Mouse (Mus musculus): ENCODE data around the gene Prrc2b. TPM values are rescaled to one million over a fixed set of nuclear protein-coding genes. Genes with fewer than 3 reads are reported as not detected.

Gene Prrc2b
- polyA plus RNA-seq, 1 experiment from 2014 or later, result 19.3 TPM

DNA sequence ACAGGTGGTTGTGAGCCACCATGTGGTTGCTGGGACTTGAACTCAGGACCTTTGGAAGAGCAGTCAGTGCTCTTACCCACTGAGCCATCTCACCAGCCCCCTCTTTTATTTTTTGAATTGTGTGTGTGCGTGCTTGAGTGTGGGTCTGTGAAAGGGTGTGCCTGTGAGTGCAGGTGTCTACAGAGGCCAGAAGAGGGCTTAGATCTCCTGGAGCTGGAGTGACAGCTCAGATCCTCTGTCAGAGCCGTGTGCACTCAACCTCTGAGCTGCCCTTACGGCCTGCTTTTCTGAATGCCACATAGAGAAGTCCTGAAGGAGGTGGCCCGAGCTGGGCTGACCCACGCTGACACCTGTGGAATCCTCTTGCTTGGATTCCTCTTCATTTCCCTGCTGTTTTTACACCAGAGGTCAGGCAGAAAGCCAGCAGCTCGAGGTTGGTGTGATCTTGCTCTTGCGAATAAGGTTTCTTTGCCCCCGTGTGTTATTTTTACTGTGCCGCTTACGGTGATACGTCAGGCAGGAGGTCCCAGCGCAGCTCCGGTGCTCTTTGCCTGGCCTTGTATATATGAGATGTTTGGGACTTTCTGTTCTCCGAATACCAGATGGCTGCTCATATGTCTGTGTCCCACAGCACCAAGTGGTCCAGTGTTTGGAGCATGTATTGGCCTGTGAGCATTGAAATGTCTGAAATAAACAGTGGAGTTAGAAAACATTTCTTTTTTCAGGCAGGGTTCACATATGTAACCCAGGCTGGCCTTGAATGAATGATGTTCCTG lies 21.0 kb downstream of the Prrc2b start:
- no peaks in the 10 kb centered on the region for H3K36me3 ChIP-seq (ENCODE audit: control insufficient read depth, insufficient read depth)
- no peak overlapping the region for H3K4me2 ChIP-seq (ENCODE audit: low read depth, low read length)
- H3K4me3 ChIP-seq (ENCODE audit: low read length), result no peak overlapping the region

DNA sequence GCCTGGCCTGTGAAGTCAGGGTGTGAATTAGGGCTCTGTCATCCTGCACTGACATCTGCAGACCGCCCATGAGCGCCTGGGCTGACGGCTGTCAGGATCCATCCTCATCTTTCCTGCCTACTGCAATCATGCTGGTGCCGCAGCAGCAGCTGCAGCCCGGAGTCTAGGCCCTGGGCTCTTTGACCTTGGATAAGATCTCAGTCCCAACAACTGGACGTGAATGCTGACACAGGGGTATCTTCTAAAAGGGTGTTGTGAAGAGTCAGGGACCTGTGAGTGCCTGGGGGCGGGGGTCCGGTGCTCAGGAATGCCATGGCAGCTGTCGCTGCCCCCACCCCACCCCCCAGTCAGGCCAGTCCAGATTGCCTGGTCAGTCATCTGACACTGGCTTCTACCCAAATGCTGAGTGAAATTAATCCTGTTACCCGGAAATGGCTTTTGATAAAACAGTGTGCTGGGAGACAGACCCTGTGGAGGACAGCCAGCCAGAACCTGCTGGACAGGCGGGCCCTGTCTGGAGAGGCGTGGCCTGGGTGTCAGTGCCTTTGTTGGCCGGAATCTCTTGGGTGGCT lies 23.4 kb downstream of the Prrc2b start:
- Histone ChIP-seq H3K9ac (ENCODE audit: low read length) (peak overlapping the region; percentile 55), H3K4me2 (ENCODE audit: low read depth, low read length) (peak overlapping the region; percentile 61), H3K9me3 (replicated peaks; ENCODE audit: control insufficient read depth, low read length) (no peaks in the 10 kb centered on the region), H3K27me3 (ENCODE audit: control insufficient read depth, insufficient read depth, low read length) (no peaks in the 10 kb centered on the region), H3K36me3 (ENCODE audit: control insufficient read depth, insufficient read depth) (no peaks in the 10 kb centered on the region), H3K4me1 (ENCODE audit: control insufficient read depth, insufficient read depth, low read length) (peaks cover 79% of the 10 kb centered on the region), H3K4me3 (ENCODE audit: low read length) (peak overlapping the region; percentile 8; the same call in 1 of the 2 replicates), H3K27ac (ENCODE audit: low read length) (peak overlapping the region; percentile 96)
- WGBS, result 9% methylated on average over 13 of the region's 13 CpGs
- peak; percentile 90 for ATAC-seq (replicated peaks; ENCODE audit: extremely low read depth, insufficient read depth, low FRiP score)

More for the DNA sequence above, 21.0 kb downstream of the Prrc2b start:
- Histone ChIP-seq H3K27me3 (ENCODE audit: control insufficient read depth, insufficient read depth, low read length) (no peaks in the 10 kb centered on the region), H3K4me1 (ENCODE audit: control insufficient read depth, insufficient read depth, low read length) (peaks cover 74% of the 10 kb centered on the region), H3K9me3 (replicated peaks; ENCODE audit: control insufficient read depth, low read length) (no peaks in the 10 kb centered on the region), H3K27ac (ENCODE audit: low read length) (peak overlapping the region; percentile 65; the same call in 1 of the 2 replicates), H3K9ac (ENCODE audit: low read length) (0 out of 2 replicates have a peak overlapping the region, but pooled peaks have one; percentile 23)
- no peak for ATAC-seq (replicated peaks; ENCODE audit: extremely low read depth, insufficient read depth, low FRiP score)
- 72% methylated on average over 14 of the region's 14 CpGs for WGBS

GRCm38 (mm10) chr2:32175051-32175466 lies 24.2 kb downstream of the Prrc2b start:
- 0 out of 2 replicates have a peak, but pooled peaks have one; percentile 11 for ATAC-seq (replicated peaks; ENCODE audit: extremely low read depth, insufficient read depth, low FRiP score)
- 19% methylated on average over 7 of the region's 7 CpGs for WGBS
- Histone ChIP-seq H3K27ac (ENCODE audit: low read length) (peak overlapping the region; percentile 96), H3K36me3 (ENCODE audit: control insufficient read depth, insufficient read depth) (no peaks in the 10 kb centered on the region), H3K4me2 (ENCODE audit: low read depth, low read length) (peak overlapping the region; percentile 61), H3K4me3 (ENCODE audit: low read length) (peak overlapping the region; percentile 25), H3K9me3 (replicated peaks; ENCODE audit: control insufficient read depth, low read length) (no peaks in the 10 kb centered on the region), H3K27me3 (ENCODE audit: control insufficient read depth, insufficient read depth, low read length) (no peaks in the 10 kb centered on the region), H3K9ac (ENCODE audit: low read length) (peak overlapping the region; percentile 72), H3K4me1 (ENCODE audit: control insufficient read depth, insufficient read depth, low read length) (peaks cover 79% of the 10 kb centered on the region)

GRCm38 (mm10) chr2:32175508-32175907 lies 24.6 kb downstream of the Prrc2b start:
- Histone ChIP-seq H3K27ac (ENCODE audit: low read length) (peak overlapping the region; percentile 96), H3K9ac (ENCODE audit: low read length) (peak overlapping the region; percentile 72), H3K4me1 (ENCODE audit: control insufficient read depth, insufficient read depth, low read length) (peaks cover 79% of the 10 kb centered on the region), H3K36me3 (ENCODE audit: control insufficient read depth, insufficient read depth) (no peaks in the 10 kb centered on the region), H3K4me2 (ENCODE audit: low read depth, low read length) (peak overlapping the region; percentile 61), H3K27me3 (ENCODE audit: control insufficient read depth, insufficient read depth, low read length) (no peaks in the 10 kb centered on the region), H3K4me3 (ENCODE audit: low read length) (no peak overlapping the region), H3K9me3 (replicated peaks; ENCODE audit: control insufficient read depth, low read length) (no peaks in the 10 kb centered on the region)
- 0 out of 2 replicates have a peak, but pooled peaks have one; percentile 7 for ATAC-seq (replicated peaks; ENCODE audit: extremely low read depth, insufficient read depth, low FRiP score)
- 81% methylated on average over 6 of the region's 6 CpGs for whole genome bisulfite sequencing

- 0 out of 2 replicates have a peak overlapping the region, but pooled peaks have one; percentile 8 for H3K9ac ChIP-seq (ENCODE audit: low read length)
- 24% methylated on average over 3 of the region's 3 CpGs for WGBS
- no peak overlapping the region for H3K4me2 ChIP-seq (ENCODE audit: low read depth, low read length)
- H3K4me1 ChIP-seq (ENCODE audit: control insufficient read depth, insufficient read depth, low read length), result peaks cover 80% of the 10 kb centered on the region
- H3K4me3 ChIP-seq (ENCODE audit: low read length), result no peak overlapping the region
- no peaks in the 10 kb centered on the region for H3K36me3 ChIP-seq (ENCODE audit: control insufficient read depth, insufficient read depth)
- H3K27ac ChIP-seq (ENCODE audit: low read length), result peak overlapping the region; percentile 36; the same call in 1 of the 2 replicates
- no peak for ATAC-seq (replicated peaks; ENCODE audit: extremely low read depth, insufficient read depth, low FRiP score)
- H3K27me3 ChIP-seq (ENCODE audit: control insufficient read depth, insufficient read depth, low read length), result no peaks in the 10 kb centered on the region
- H3K9me3 ChIP-seq (replicated peaks; ENCODE audit: control insufficient read depth, low read length), result no peaks in the 10 kb centered on the region
Measured at GRCm38 (mm10) chr2:32176848-32177247, 26.0 kb downstream of the Prrc2b start.

DNA sequence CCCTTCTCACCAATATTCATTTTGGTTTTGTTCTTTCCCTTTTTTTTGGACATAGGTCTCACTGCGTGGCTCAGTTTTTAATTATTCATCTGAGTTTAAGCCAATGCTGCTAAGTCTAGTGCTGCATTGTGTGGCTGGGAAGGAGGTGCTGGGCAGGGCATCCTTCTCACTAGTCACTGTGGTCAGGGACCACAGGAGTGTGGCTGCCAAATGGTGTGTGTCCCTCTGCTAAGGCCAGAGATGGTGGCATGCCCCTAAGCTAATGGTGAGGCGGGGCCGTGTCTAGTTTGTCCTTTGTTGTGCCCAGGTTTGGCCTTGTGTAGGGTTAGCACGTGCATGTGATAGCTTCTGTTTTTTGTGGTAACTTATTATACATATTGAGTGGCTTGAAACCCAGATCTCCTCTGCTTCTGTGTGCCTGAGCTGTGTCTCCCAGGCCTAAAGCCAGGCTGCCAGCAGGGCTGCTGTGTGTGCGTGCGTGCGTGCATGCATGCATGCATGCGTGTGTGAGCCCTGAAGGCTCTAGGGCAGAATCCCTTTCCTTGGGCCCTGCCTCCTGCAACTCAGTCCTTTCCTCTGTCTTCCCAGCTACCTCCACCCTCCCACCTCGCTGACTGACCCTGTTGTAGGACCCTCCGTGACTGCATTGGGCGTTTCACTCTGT lies 26.6 kb downstream of the Prrc2b start:
- Histone ChIP-seq H3K4me2 (ENCODE audit: low read depth, low read length) (no peak overlapping the region), H3K9ac (ENCODE audit: low read length) (no peak overlapping the region), H3K36me3 (ENCODE audit: control insufficient read depth, insufficient read depth) (no peaks in the 10 kb centered on the region), H3K4me3 (ENCODE audit: low read length) (no peak overlapping the region), H3K27ac (ENCODE audit: low read length) (no peak overlapping the region), H3K27me3 (ENCODE audit: control insufficient read depth, insufficient read depth, low read length) (no peaks in the 10 kb centered on the region), H3K4me1 (ENCODE audit: control insufficient read depth, insufficient read depth, low read length) (peaks cover 84% of the 10 kb centered on the region), H3K9me3 (replicated peaks; ENCODE audit: control insufficient read depth, low read length) (no peaks in the 10 kb centered on the region)
- ATAC-seq (replicated peaks; ENCODE audit: extremely low read depth, insufficient read depth, low FRiP score), result no peak
- WGBS, result 86% methylated on average over 11 of the region's 11 CpGs

- H3K27ac ChIP-seq (ENCODE audit: low read length), result peak overlapping the region; percentile 83
- peaks cover 6% of the 10 kb centered on the region for H3K36me3 ChIP-seq (ENCODE audit: control insufficient read depth, insufficient read depth)
- ATAC-seq (replicated peaks; ENCODE audit: extremely low read depth, insufficient read depth, low FRiP score), result no peak
- H3K4me1 ChIP-seq (ENCODE audit: control insufficient read depth, insufficient read depth, low read length), result peaks cover 82% of the 10 kb centered on the region
- H3K9me3 ChIP-seq (replicated peaks; ENCODE audit: control insufficient read depth, low read length), result no peaks in the 10 kb centered on the region
- H3K27me3 ChIP-seq (ENCODE audit: control insufficient read depth, insufficient read depth, low read length), result no peaks in the 10 kb centered on the region
- 31% methylated on average over 6 of the region's 6 CpGs for WGBS
- no peak overlapping the region for H3K4me3 ChIP-seq (ENCODE audit: low read length)
- H3K4me2 ChIP-seq (ENCODE audit: low read depth, low read length), result peak overlapping the region; percentile 20
- H3K9ac ChIP-seq (ENCODE audit: low read length), result peak overlapping the region; percentile 28; the same call in 1 of the 2 replicates
Measured at GRCm38 (mm10) chr2:32179363-32179762, 28.5 kb downstream of the Prrc2b start.

- Histone ChIP-seq H3K4me1 (ENCODE audit: control insufficient read depth, insufficient read depth, low read length) (peaks cover 75% of the 10 kb centered on the region), H3K4me3 (ENCODE audit: low read length) (no peak overlapping the region), H3K4me2 (ENCODE audit: low read depth, low read length) (no peak overlapping the region), H3K36me3 (ENCODE audit: control insufficient read depth, insufficient read depth) (peaks cover 10% of the 10 kb centered on the region), H3K27me3 (ENCODE audit: control insufficient read depth, insufficient read depth, low read length) (no peaks in the 10 kb centered on the region), H3K27ac (ENCODE audit: low read length) (peak overlapping the region; percentile 83), H3K9ac (ENCODE audit: low read length) (no peak overlapping the region), H3K9me3 (replicated peaks; ENCODE audit: control insufficient read depth, low read length) (no peaks in the 10 kb centered on the region)
- 89% methylated on average over 12 of the region's 12 CpGs for WGBS
- no peak for ATAC-seq (replicated peaks; ENCODE audit: extremely low read depth, insufficient read depth, low FRiP score)
Measured at GRCm38 (mm10) chr2:32180127-32180526, 29.2 kb downstream of the Prrc2b start.
